Mouse (Mus musculus): ENCODE data around the gene Tradd. TPM values are rescaled to one million over a fixed set of nuclear protein-coding genes. Genes with fewer than 3 reads are reported as not detected.

Gene Tradd
- polyA plus RNA-seq, 3 experiments from 2014 or later, result 54.1 to 78.8 (median 58.2) TPM

DNA sequence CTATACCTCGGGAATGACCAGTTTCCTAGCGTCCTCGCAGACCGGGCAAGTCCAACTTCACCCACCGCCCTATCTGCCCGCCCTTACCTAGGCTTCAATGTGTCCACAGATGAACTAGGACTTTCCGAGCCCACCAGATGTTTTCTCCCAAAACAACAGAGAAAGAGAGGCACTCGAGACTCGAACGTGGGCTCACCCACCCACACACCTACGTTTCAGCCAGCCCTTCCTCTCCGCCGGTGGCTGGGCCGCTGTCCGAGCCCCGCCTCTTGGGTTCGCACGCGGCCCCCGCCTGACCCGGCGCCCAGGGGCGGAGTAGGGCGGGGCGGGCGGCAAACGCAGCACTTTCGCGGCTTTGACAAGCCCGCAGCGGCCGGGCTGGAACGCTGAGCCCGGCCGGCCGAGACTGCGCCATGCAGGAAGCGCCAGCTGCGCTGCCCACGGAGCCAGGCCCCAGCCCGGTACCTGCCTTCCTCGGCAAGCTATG, 5.1 kb upstream of the Tradd start, which contains the start of gene Hsf4:
Gene Hsf4, plus strand, starts transcription at position 341 of the 487 bp plus-strand sequence.
- no peak for ATAC-seq

GRCm38 (mm10) chr8:105269075-105269458, 4.7 kb upstream of the Tradd start:
- ATAC-seq, result no peak

- no peak for ATAC-seq
Measured at GRCm38 (mm10) chr8:105268342-105269074, 4.1 kb upstream of the Tradd start.

- ATAC-seq, result peak; percentile 45
Measured at GRCm38 (mm10) chr8:105266775-105267174, 2.4 kb upstream of the Tradd start.

DNA sequence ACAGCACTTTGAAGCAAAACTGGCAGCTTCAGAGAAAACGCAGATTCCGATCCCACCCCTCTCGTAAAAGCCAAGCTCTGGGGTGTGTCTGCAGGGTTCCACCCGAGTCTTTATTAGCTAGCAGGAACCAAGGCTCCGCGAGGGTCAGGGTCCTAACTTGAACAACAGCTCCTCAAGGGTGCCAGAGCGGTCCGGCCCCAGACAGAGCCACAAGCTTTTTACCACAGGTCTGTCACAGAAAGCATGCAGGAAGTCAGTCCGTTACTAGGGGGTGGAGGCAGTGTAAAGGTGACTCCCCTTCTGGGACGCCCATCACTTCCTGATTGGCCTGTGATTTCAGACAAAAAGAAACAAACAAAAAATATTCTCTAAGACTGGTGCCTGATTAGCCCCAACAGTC, 719 bp upstream of the Tradd start:
- peak; percentile 78 for ATAC-seq

- ATAC-seq, result no peak
Measured at GRCm38 (mm10) chr8:105263244-105263912, 1.0 kb downstream of the Tradd start.

DNA sequence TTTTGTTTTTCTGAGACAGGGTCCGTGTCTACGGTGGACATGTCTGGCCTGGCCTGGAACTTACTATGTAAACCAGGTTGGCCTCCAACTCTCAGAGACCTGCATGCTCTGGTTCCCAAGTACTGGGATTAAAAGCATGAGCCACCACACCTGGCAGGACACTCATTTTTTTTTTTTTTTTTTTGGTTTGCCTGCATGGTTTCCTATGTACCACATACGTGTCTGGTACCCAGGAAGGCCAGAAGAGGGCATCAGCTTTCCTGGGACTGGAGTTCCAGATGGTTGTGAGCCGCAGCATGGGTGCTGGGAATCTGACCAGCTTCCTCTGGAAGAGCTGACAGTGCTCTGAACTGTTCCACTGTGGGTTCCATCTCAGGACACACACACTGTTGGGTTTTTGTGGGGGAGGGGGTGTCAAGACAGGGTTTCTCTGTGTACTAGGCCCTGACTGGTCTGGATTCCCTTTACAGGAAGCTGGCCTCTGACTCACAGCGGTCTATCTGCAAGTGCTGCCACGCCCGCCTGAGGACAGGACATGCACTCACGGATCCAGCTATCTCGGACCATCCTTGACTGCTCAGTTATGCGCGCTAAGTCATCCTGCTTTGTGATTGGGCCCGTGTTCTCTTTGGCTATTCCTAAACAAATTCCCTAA, 3.0 kb downstream of the Tradd start:
- ATAC-seq, result no peak

- no peak for ATAC-seq
Measured at GRCm38 (mm10) chr8:105260371-105261099, 3.9 kb downstream of the Tradd start.

GRCm38 (mm10) chr8:105259721-105260320, 4.6 kb downstream of the Tradd start:
- peak; percentile 38 for ATAC-seq

DNA sequence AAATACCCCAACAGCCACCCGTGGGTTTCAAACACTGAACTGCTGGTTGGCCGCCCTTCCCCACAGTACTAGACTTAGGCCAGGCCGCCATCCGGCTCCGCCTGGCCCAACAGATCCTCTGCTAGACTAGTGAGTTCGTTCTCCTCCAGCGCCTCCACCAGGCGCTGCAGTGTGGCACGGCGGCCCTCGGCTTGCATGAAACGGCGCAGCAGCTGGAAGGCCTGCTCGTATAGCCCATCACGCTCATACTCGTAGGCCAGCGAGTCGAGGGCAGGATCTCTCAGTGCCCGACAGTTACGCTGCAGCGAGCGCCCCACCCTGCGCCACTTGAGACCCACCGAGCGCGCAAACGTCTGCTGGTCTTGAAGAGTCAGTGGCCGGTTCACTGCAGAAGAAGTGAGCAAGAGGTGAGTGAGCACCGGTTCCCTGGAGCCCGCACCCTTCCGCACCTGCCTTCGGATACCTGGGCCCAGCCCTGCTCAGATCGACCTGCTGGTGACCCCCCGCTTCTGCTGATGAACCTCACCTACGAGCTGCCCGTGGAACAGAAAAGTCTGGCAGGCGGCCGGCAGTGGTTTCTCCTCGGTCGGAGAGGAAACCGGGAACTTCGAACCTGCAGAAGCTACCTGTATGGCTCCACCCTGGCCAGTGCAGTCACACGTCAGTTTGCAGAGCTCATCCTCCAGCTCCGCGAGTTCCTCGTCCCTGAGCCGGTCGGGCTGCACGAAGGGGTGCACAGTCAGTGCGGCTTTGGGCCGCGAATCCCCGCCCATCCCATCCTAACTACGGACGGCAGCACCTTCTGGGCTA, 5.3 kb downstream of the Tradd start:
- ATAC-seq, result no peak

GRCm38 (mm10) chr8:105257318-105258114, 6.9 kb downstream of the Tradd start:
- no peak for ATAC-seq

DNA sequence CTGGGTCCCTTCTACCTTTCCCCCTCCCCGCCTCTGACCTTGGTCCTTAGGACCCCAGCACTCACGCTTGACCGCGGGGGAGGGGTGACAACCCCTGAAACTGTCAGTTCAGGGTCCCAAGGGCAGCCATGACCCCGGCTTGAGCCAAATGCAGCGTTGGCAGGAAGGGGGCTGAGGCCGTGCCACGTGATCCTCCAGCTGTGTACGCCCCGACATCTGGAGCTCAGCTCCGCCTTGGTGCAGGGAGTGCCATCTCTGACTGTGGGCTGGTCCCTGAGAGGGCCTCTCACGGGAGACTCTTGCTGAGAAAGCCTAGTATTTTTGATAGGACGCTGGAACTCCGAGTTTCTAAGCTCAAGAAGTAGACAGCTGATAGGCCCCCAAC, 9.5 kb downstream of the Tradd start, which contains the start of gene B3gnt9:
Gene B3gnt9, minus strand, starts transcription at position 188 of the 385 bp plus-strand sequence.
- ATAC-seq, result peak; percentile 47

GRCm38 (mm10) chr8:105254152-105254965, 10.1 kb downstream of the Tradd start:
- ATAC-seq, result peak; percentile 86

- ATAC-seq, result peak; percentile 4
Measured at GRCm38 (mm10) chr8:105253766-105254151, 10.7 kb downstream of the Tradd start.

DNA sequence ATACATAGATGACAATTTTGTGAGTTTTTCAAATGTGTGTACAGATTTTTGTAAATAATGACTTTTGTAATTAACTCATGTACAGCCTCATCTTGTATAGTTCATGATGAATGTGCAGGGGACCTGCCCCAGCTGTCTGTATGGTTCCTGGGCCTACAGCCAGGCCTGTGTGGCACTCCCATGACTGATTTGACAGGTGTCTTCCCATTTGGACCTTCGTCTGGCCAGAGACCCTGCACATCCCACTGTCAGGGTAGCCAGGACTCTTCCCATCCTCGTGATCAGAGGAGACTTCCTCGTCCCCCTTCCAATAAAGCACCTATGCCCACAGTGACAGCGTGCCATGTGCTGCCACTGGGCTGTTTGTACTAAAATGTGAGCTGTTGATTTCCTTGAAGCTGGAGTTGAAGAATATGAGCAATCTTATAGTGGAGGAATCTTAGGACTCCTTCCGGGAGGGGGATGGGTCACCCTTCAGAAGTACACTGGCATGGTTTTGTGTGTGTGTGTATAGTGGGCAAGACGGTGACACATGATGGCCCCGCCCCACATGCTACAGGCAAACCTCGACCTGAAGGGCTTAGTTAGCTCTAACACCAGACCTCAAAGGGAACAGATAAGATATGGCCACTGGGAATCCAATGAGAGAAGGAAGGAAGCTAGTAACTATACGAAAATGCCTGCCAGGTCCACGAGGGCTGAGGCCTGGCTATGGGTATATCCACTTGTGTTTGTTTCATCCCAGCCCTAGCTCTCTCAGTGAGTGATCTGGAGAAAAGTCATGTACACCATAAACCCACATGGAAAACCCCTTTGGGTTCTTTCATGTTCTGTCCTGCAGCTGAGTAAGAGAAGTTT, 11.5 kb downstream of the Tradd start:
- no peak for ATAC-seq

- ATAC-seq, result no peak
Measured at GRCm38 (mm10) chr8:105251954-105252353, 12.5 kb downstream of the Tradd start.

DNA sequence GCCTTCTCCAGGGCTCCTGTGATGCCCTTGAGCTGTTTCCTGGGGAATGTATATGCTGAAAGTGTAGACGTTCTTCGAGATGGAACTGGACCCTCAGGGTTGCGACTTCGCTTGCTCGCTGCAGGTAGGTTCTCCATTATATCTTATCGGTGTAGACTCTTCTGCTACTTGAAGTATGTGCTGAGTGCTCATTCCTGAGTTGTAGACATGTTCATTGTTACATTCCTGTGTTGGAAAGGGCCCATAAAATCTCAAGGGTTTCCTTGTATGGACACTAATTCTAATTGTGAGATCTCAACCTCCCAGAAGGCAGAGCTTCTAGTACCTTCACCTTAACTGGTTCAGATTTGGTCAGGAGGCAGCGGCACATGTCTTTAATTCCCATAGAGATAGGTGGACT, 23.4 kb downstream of the Tradd start:
- ATAC-seq, result no peak

DNA sequence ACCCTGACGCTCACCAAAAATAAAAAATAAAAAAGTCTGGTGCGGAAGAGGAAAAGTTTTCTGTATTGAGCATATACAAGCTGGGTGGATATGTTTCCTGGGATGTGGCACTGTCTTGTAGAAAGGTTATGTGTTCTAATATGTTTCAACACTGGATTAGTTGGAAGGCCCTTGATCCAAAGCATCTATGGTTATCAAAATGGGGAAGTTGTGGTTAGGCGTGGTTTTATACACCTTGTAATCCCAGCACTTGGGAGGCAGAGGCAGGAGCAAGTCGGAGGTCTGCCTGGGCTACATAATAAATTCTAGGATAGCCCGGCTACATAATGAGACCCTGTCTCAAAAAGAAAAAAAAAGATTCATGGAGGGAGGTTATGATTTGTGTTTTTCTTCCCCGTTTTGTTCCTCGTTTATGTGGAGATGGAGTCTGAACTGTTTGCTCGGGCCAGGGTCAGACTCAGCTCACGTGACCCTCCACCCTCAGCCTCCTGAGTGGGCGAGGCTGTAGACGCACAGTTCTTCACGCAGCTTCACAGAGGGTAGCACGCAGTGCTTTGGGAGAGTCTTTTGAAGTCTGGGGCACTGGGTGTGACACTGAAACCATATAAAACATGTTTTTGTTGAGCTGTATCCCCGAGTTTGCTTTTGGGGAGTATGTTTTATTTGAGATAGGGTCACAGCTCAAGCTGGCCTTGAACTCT, 26.8 kb downstream of the Tradd start:
- no peak for ATAC-seq

Measured in inflammation-experienced regulatory T-cells, adult 6 months (primary cell).